Mouse (Mus musculus) stomach, postnatal 0 days (tissue): ENCODE data around the gene Mapkapk5. TPM values are rescaled to one million over a fixed set of nuclear protein-coding genes. Genes with fewer than 3 reads are reported as not detected.
A peak's percentile ranks its signal among the peaks of the same experiment; 100 is the strongest.

Experiments used
- ATAC-seq: fragments of 200-750 bp; cut with Nextera tagmentation; 2 replicates; pipeline ENCODE4 v1.8.0; 2017; ENCODE audit not compliant: low FRiP score, low TSS enrichment
- DNase-seq: peaks from one replicate; pipeline ENCODE4 v3.0.0-alpha.2; 2016; ENCODE audit warnings: low spot score
- H3K27ac ChIP-seq: fragments of 300-500 bp; sonication (generic); replicated peaks from 2 replicates; pipeline ENCODE4 v1.5.1; 2014; ENCODE audit warnings: mild to moderate bottlenecking, control low read depth
- H3K27me3 ChIP-seq: fragments of 300-500 bp; sonication (generic); 2 replicates; pipeline ENCODE4 v1.6.1; 2014; ENCODE audit warnings: low read length; ENCODE audit not compliant: control insufficient read depth, insufficient read depth
- H3K36me3 ChIP-seq: fragments of 300-500 bp; sonication (generic); 2 replicates; pipeline ENCODE4 v1.6.1; 2014; ENCODE audit warnings: low read length, mixed read lengths; ENCODE audit not compliant: control insufficient read depth, insufficient read depth
- H3K4me1 ChIP-seq: fragments of 300-500 bp; sonication (generic); replicated peaks from 2 replicates; pipeline ENCODE4 v1.6.1; 2014; ENCODE audit warnings: antibody characterized with exemption; ENCODE audit not compliant: control insufficient read depth, insufficient read depth
- H3K4me2 ChIP-seq: fragments of 300-500 bp; sonication (generic); replicated peaks from 2 replicates; pipeline ENCODE4 v1.6.1; 2014; ENCODE audit warnings: low read depth, mild to moderate bottlenecking, control low read depth, moderate library complexity
- H3K4me3 ChIP-seq: fragments of 300-500 bp; sonication (generic); 2 replicates; pipeline ENCODE4 v1.5.1; 2014; ENCODE audit warnings: low read depth, low read length, control low read depth
- H3K9ac ChIP-seq: fragments of 300-500 bp; sonication (generic); 2 replicates; pipeline ENCODE4 v1.6.1; 2014; ENCODE audit warnings: mild to moderate bottlenecking, low read length, control low read depth, mixed read lengths
- H3K9me3 ChIP-seq: fragments of 300-500 bp; sonication (generic); 2 replicates; pipeline ENCODE4 v1.6.1; 2016; ENCODE audit warnings: low read length; ENCODE audit not compliant: control insufficient read depth
- CTCF ChIP-seq: IDR thresholded peaks from 2 replicates; pipeline ENCODE4 v1.5.1; 2016; ENCODE audit warnings: antibody characterized with exemption, low read depth, mild to moderate bottlenecking, moderate library complexity
- EP300 ChIP-seq: optimal IDR thresholded peaks from 2 replicates; pipeline ENCODE3; 2016; ENCODE audit warnings: antibody characterized with exemption
- WGBS: fragments of 180-500 bp; shearing (Covaris S2); extraction: QIAGEN DNeasy Blood & Tissue Kit; methylation state at CpG from one replicate; pipeline ENCODE4 v1.1.7; 2014; 5-methylcytosine and 5-hydroxymethylcytosine counted together
- polyA plus RNA-seq: library from polyadenylated mRNA; unstranded; fragments of >200 nt; fragmentation: Nextera tagmentation; extraction: Ambion mirVana; gene quantifications from 2 replicates; pipeline ENCODE4 v1.2.1, GENCODE M21; 2015

Mapkapk5 gene
- polyA plus RNA-seq, 1 experiment from 2014 or later = 25.0 TPM

DNA sequence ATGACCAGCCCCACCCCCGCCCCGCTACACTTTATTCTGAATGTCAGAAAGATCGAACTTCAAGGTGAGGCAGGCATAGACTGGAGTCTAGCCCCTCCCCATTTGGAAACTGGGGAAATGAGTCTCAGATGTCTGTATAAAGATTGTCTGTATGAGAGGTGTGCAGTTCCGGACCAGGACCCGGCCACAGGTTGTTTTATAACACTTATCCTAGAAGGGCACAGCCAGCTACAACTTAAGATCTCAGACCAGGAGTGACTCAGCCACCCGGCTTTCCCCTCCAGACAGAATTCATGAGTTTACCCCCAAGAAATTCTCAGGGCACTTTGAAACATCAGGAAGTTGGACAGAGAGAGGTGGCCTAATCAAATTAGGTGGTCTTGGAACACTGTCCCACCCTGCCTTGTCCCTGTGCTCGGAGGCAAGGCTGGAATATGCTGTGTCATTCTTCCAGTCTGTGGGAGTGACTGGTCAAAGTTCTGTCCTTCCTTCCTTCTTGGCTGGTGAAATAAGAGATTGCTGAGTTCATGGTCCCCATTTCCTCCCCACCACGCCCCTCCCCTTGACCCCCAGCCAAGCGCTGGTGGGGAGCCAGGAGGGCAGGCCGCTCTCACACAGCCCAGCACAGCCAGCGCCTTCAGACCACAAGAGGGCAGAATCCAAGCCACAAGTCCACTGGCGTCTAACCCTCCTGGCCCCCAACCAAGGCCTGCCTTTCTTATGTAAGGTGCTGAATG lies 38.2 kb upstream of the Mapkapk5 start:
- H3K4me3 ChIP-seq = no peak overlapping the region; the same call in 1 of the 2 replicates

DNA sequence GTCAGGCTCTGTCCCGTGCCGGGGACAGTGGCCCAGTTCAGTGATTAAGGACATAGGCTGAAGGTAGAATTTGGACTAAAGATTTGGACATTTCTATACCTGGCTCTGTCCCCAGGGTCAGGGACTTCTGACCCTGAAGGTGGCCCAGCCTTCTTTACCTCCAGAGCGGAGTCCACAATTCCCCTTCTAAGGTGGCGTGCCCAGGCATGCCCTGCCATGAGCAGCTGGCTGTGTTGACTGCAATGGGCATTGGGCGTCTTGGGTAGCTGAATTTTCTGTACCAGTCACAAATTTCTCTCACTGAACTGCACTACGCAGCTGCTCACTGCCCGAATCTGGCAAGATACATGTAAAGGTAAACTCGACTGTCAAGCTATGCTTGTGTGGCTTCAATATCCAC lies 36.2 kb upstream of the Mapkapk5 start:
- no peak for TF ChIP-seq EP300
- TF ChIP-seq CTCF = no peak
- Histone ChIP-seq H3K4me1 (peaks cover 6% of the 10 kb centered on the region), H3K27ac (no peak overlapping the region), H3K9me3 (no peaks in the 10 kb centered on the region), H3K4me3 (no peak overlapping the region), H3K9ac (no peak overlapping the region), H3K27me3 (no peaks in the 10 kb centered on the region), H3K4me2 (no peak overlapping the region), H3K36me3 (peaks cover 13% of the 10 kb centered on the region)
- WGBS = 88% methylated on average over 8 of the region's 8 CpGs
- DNase-seq (no peak), ATAC-seq (no peak)

More for the DNA sequence above, 38.2 kb upstream of the Mapkapk5 start:
- DNase-seq = peak; percentile 97
- peak; percentile 95 for ATAC-seq
- Histone ChIP-seq H3K4me1 (peaks cover 6% of the 10 kb centered on the region), H3K4me2 (peak overlapping the region; percentile 31), H3K27me3 (no peaks in the 10 kb centered on the region), H3K9ac (no peak overlapping the region), H3K9me3 (no peaks in the 10 kb centered on the region), H3K36me3 (peaks cover 13% of the 10 kb centered on the region), H3K27ac (peak overlapping the region; percentile 81)
- WGBS = 43% methylated on average over 12 of the region's 12 CpGs
- TF ChIP-seq CTCF (peak; percentile 92), EP300 (no peak)

DNA sequence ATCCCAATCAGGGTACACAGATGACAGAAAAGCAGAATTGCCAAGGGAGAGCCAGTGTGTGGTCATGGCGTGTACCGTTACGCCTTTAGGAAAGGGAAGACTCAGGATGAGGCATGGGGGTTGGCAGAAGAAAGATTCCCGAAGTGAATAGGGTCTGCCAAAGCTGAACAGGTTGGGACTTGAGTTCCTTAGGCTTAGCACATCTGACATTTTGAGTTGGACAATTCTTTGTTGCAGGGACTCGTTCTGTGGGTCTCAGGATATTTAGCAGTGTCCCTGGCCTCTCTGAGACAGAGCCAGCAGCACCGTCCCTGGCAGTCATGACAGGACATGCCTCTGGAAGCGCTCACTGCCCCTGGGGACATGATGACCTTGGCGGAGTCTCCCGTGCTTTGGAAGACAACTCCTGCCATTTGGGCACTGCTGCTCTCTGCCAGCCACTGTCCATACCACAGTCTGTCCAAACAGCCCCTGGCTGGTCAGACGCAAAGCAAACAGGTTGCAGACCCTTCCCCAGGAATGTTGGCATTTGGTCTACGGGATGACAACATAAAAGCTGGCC lies 31.3 kb upstream of the Mapkapk5 start:
- Histone ChIP-seq H3K27me3 (no peaks in the 10 kb centered on the region), H3K4me1 (no peaks in the 10 kb centered on the region), H3K9me3 (no peaks in the 10 kb centered on the region), H3K4me2 (no peak overlapping the region), H3K27ac (no peak overlapping the region), H3K36me3 (peaks cover 13% of the 10 kb centered on the region), H3K4me3 (no peak overlapping the region), H3K9ac (no peak overlapping the region)
- ATAC-seq = no peak
- TF ChIP-seq CTCF = no peak
- TF ChIP-seq EP300 = no peak
- 79% methylated on average over 11 of the region's 11 CpGs for WGBS
- no peak for DNase-seq

DNA sequence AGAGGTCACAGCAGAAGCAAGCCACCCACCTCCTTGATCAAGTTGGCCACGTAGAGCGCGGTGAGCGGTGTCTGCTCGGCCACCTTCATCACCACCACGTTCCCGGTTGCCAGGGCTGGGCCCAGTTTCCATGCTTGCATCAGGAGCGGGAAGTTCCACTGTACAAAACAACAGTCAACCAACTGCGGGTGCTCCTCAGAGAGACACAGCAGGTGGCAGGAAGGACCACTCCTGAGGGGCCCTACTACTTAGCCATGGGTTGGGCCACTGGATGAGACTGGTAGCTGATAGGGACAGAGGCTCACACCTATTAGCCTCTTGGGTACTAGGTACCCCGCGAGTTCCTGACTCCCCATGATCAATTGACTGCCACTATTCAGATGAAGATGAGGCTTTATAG lies 30.2 kb upstream of the Mapkapk5 start:
- H3K4me3 ChIP-seq = no peak overlapping the region
- TF ChIP-seq EP300 (no peak), CTCF (no peak)
- DNase-seq (no peak), ATAC-seq (no peak)
- no peak overlapping the region for H3K27ac ChIP-seq
- H3K27me3 ChIP-seq = no peaks in the 10 kb centered on the region
- 92% methylated on average over 11 of the region's 11 CpGs for WGBS
- H3K4me1 ChIP-seq = no peaks in the 10 kb centered on the region
- H3K9me3 ChIP-seq = no peaks in the 10 kb centered on the region
- peaks cover 13% of the 10 kb centered on the region for H3K36me3 ChIP-seq
- H3K9ac ChIP-seq = no peak overlapping the region
- no peak overlapping the region for H3K4me2 ChIP-seq

DNA sequence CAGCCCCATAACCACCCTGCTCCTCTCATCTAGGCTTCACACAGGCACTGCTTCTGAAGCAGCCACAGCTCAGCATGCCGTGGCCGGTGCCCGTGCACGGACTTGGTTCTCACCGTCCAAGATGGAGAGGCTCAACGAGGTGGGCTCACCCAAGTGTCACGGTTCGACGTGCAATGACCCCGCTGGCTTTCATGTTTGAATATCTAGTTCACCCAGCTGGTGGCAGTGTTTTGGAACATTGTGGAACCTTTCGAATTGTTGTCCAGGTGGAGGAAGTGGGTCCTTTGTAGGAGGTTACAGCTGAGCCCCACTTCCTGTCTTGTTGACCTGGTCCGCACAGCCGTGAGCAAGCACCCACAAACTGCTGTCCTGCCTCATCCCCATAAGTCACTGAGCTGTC lies 28.4 kb upstream of the Mapkapk5 start:
- Histone ChIP-seq H3K27me3 (no peaks in the 10 kb centered on the region), H3K36me3 (peaks cover 5% of the 10 kb centered on the region), H3K4me1 (no peaks in the 10 kb centered on the region), H3K4me2 (no peak overlapping the region), H3K4me3 (no peak overlapping the region), H3K9me3 (no peaks in the 10 kb centered on the region), H3K9ac (no peak overlapping the region), H3K27ac (no peak overlapping the region)
- TF ChIP-seq EP300 = no peak
- TF ChIP-seq CTCF = no peak
- 91% methylated on average over 13 of the region's 13 CpGs for WGBS
- ATAC-seq (no peak), DNase-seq (no peak)

DNA sequence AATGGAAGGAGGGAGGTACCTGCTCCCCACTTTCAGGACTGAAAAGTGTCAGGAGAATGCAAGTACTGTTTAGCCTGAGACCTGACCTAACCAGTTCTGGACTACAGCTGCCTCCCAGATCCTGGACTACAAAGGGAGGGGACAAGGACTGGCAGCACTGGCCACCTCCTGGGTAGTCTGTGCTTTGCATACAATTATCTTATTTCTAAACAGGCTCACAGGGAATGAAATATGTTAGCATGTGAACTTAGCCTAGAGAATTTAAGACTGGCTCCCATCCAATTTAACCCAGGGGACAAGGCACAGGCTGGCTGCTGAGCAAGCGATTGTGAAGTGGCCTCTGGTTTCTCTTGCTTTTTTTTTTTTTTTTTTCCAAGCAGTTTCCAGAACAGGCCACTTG lies 25.1 kb upstream of the Mapkapk5 start:
- no peaks in the 10 kb centered on the region for H3K27me3 ChIP-seq
- no peaks in the 10 kb centered on the region for H3K9me3 ChIP-seq
- 76% methylated on average over 1 of the region's 1 CpGs for WGBS
- no peak overlapping the region for H3K4me3 ChIP-seq
- peaks cover 4% of the 10 kb centered on the region for H3K36me3 ChIP-seq
- no peak for TF ChIP-seq CTCF
- no peak overlapping the region for H3K27ac ChIP-seq
- no peak overlapping the region for H3K4me2 ChIP-seq
- ATAC-seq (no peak), DNase-seq (no peak)
- H3K9ac ChIP-seq = no peak overlapping the region
- H3K4me1 ChIP-seq = no peaks in the 10 kb centered on the region
